Mouse (Mus musculus) thymus, adult 2 months (tissue): Measurements from ENCODE around the gene Atp8a2.

Source experiments
- CTCF ChIP-seq: fragments of 200-500 bp; IDR thresholded peaks from 2 replicates; pipeline ENCODE4 v1.5.1; 2012; ENCODE audit warnings: mild to moderate bottlenecking, control low read depth, low read length, moderate library complexity, borderline replicate concordance; ENCODE audit not compliant: control insufficient read depth, poor library complexity, insufficient read depth; ENCODE audit errors: extremely low read depth
- POLR2A ChIP-seq: fragments of 200-500 bp; IDR thresholded peaks from 2 replicates; pipeline ENCODE4 v1.6.1; 2012; ENCODE audit warnings: mild to moderate bottlenecking, low read length, control low read depth, moderate library complexity; ENCODE audit not compliant: control insufficient read depth, poor library complexity, insufficient read depth; ENCODE audit errors: extremely low read depth

DNA sequence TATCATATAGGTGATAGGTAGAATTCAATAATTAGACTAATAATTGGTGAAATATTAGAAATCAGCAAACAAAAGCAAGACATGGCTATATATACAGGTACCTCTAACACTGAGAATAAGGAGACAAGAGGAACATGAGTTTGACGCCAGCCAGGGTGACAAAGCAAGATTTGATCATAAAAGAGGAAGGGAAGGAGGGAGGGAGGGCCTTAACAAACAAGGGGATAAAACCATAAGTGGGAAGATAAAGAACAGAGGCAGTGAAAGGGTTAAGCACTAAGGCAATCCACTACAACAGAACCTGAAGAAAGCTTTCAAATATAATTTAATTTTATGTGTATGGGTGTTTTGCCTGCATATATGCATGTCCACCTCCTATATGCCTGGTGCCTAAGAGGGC, 2.4 kb downstream of the Atp8a2 start:
- TF ChIP-seq CTCF (no peak), POLR2A (no peak)
